Mouse (Mus musculus) embryo, embryonic 10 days (tissue): ENCODE data around the gene Rbp2.

Experiments used
- DNase-seq: peaks from one replicate; pipeline ENCODE4 v3.0.0-alpha.2; 2015; ENCODE audit warnings: low spot score

Gene Rbp2

DNA sequence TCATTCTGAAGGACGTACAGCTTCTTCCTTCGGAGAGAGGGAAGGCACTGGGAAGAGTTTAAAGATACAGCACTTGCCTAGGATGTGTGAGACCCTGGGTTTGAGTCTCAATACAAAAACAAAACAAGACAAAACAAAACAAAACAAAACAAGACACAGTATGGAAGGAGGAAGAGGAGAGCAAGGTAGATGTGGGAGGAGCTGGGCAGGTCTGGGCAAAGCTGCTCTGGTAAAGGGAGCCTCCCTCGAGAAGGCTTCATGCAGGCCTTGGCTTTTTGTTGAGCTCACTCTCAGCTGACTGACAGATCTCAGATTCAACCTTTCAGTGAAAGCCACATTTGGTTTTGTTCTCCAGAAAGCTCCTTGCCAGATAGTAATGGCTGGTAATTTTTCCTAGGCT, at the start of gene Rbp2:
Gene Rbp2 (plus strand): TSS at position 301 of the 400 bp plus-strand sequence.
- DNase-seq: no peak

DNA sequence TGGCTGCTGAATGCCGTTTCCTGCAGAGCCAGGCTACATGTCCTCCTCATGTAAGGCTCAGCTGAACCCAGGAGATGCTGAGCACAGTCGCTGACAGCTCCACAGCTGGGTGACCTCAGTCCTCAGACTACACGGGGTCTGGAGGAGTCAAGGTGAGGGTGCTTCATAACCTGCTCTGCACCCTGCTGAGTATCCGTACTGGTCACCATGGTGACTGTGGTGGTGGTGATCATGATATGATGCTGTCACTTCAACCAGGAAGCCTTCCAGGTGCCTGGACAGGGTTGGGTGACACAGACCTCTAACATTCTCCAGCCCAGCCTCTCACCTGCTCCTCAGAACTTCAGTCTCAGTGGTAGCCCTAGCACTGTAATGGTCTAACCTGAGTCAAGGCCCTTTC, 48.1 kb upstream of the Rbp2 start:
- DNase-seq: no peak

DNA sequence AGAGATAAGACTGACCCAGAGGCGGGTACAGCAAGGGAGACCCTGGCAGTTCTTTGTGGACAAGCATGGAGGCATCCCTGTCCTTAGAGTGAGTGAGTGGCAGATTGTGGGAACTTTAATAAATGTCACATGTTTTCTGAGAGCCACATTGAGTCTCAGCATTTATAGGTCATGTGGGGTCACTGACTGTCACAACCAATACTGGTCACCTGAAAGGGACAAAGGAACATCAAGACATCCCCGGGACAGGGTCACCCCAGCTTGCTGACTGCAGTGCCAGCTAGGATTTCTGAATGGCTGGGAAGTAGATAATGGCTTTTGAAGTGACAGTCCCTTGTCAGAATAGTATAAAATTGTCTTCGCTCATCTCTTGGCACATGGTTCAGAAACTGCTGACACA, 46.8 kb upstream of the Rbp2 start:
- no peak for DNase-seq

DNA sequence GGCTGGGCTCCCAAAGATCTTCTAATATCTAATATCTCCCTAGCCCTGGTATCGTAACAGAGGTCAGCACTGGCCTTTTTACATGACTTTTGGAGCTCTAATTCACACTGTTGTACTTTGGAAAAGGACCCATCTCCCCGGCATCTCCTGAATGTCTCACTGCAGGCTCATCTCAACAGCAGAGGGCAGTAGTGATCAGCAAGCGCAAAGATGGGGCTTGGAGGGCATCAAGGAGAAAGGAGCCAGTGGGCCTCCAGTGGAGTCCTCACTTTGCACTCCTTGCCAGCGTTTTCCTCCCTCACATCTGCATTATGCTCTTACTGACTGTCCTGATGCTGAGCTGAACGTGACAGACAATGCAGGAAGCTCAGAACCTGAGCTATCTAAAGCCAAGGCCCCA, 43.3 kb upstream of the Rbp2 start:
- DNase-seq: peak; percentile 72

DNA sequence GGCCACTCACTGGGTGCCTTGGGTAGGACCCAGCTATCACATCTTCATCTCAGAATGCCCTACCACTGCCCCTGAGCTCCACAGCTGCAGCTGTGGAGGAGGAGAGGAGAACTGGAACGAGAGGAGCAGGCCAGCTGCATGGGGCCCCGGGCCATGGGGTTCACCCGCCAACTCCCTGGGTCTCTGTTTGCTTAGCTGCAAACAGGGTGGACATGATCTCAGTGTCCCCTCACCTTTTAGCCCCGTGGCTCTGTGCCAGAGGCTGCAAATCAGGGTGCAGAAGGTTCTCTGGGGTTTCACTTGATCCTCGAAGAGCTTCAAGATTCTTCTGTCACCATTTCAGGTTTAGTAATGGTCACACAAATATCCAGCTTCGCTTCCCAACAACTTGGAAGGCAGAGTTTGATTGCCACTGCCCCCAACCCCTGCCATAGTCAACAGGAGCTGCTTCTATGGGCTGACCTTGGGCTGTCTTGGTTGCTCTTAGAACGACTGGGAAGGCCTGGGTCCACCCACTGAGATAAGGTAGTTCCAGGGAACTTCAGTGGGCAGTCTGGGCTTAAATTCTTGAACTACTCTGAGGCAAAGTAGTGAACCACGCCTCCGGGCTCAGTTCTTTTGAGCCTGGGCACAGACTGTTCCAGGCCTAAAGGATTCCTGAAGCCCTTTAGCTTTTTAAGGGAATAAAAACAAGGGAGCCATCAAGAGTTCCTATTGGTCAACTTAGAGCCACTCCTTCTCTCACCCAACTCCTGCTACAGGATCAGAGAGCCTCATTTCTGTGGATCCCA, 40.4 kb upstream of the Rbp2 start:
- DNase-seq: no peak

DNA sequence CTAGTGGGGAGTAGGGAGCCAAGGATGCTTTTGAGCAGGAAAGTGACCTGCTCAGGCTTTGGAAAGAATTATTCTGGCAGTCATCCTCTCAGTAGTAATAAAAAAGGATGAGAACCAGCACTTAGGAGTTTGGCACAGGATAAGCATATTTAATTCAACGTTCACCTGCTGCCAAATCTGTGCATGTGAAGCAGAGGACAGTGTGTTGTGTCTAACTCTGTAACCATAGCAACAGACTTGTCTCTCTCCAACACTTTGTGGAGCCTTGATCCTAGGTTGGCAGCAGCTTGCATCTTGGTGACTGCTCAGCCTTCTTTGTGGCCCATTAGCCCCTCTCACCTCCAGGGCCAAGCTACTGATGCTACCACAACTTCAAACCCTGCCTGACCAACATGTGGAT, 34.9 kb upstream of the Rbp2 start:
- DNase-seq: no peak

DNA sequence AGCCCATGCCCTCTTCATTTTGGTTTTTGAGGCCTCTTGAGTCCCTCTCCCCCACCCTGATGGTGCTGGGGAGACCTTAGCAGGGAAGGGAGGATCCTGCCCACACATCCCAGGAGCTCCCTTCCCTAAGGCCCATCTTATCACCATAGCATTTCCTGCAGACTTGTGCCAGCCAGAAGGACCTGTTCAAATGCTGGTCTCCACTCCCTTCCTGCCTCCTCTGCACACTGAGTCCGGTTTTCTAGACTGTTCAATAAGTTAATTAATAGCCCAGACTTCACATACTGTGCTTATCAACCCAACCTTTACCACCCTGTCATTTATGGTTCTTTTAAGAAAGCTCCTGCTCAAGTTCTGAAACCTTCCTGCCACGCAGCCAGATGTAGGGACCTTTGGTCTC, 19.2 kb upstream of the Rbp2 start:
- DNase-seq: no peak

DNA sequence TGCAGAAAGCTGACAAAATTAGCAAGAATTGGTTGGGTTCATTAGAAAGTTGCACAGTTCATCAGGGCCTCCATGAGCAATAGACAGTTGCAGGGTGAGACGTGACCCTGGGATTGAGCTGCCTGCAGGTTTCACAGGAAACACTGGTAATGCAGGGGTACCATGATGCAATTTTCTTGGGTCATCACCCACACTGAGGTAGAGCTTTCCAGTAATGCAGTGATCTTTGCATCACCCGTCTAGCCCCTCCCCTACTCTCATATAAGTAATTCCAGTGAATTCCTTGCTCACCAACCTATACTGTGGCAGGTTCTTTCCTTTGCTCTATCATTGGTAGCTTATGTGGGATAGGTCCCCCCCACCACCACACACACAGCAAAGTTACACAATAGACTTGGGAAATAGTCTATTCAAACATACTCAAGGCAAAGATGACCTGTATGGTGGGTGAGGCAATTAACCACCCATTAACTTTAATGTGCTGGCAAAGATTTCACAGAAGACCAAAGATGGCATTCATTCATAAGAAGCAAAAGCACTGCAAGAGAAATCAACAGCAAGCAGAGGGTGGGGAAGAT, 5.7 kb upstream of the Rbp2 start:
- DNase-seq: no peak

DNA sequence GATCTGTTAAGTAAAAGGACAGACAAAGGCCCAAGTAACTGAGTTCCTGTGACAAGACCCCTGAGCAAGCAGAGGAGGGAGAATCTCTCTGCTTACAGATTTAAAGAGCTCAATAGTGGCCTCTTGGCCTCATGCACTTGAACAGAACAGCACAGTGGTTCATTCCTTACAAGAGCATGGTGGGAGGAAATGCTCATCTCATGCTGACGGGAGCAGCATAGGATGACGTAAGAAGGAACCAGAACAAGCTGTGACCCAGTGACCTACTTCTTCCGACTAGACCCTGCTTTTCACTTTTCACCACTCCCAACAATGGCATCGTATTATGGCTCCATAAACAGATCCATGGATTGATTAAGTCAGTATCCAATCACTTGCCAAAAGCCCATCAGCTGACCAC, 3.7 kb upstream of the Rbp2 start:
- DNase-seq: no peak

DNA sequence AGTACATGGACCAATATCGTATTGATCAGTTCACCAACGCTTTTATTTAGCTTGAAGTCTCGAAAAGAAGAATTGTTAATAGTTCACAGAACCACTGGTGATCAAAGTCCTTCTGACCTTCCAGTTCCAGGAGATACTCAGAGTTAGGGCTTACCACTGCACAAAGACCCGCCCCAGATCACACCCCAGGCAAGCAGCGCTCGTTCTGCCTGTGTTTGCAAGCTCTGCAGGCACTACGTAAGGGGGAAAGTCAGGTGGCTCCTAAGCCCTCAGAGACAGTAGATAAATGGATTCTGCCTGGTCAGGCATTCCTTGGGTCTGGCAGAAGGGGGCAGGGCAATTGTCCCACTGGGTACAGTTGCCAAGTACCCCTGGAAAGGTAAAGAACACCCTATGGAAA, 895 bp upstream of the Rbp2 start:
- DNase-seq: no peak

DNA sequence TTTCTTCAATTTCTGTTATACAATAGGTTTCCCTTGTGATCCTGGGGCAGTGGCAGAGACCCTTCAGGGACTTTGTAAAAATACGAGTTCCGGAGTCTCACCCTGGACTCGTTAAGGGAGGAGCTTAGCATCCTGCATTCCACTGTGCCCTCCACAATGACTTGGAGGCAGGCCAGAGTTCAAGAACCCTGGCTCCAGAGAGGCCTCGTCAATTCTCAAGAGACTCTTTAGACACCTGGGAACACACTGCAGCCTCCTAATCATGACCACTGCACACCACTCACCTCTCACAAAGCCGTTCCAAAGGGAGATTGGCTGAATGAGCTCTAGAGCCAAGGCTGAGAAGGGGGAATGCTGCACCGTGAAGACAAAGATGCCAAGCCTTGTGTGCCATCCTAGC, 1.4 kb downstream of the Rbp2 start:
- no peak for DNase-seq

DNA sequence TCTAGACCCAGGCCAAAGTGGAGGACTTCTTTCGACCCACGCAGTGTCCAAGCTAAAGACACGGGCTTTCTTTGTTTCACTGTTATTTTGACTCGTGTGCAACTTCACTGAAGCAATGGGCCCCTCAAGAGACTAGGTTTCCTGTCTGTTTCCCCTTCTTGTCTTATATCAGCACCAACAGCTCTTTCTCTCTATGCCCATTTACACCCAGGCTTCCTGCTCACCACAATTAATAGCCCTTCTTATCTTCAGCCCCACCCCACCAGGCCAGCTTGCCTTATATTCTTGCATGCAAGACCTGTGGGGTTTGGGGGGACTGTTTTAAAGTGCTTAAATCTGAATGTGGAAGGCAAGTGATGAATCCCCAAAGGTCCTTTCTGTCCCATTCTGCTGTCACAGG, 3.6 kb downstream of the Rbp2 start:
- DNase-seq: no peak

DNA sequence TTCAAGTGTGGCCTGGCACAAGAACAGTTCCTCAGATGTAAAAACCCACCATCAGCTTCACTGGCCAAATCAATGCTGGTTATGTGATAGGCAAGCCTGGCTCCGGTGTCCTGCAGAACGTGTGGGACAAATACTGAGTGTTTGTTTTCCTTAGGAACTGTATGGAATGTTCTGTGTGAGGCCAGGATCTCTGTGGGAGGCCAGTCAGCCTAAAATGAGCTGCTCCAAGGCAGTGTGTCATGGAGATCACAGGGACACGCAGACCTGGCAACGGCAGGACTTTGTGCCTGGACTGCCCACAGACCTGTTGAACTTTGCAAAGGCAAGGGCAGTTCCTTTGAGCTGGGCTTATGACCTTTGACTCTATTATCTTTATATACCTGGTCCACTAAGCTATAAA, 4.2 kb downstream of the Rbp2 start:
- peak; percentile 43 for DNase-seq

DNA sequence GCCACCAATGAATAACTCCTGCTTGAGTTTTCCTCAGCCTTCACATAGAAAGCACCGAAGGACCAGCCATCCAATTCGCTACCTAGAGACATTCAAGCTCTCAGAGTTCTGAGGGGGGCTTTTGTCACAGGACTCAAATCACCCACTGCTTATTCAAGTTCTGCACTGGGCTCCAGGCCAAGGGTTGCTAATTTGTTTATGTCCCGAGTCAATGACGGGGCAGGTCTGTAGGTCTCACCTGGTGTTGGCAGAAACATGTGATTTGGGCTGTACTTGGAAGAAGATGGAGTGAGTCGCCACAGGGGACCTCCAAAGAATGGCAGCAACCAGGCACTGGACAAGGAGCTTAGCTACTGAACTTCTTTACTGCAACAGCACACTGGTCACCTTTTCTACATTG, 5.2 kb downstream of the Rbp2 start:
- no peak for DNase-seq

DNA sequence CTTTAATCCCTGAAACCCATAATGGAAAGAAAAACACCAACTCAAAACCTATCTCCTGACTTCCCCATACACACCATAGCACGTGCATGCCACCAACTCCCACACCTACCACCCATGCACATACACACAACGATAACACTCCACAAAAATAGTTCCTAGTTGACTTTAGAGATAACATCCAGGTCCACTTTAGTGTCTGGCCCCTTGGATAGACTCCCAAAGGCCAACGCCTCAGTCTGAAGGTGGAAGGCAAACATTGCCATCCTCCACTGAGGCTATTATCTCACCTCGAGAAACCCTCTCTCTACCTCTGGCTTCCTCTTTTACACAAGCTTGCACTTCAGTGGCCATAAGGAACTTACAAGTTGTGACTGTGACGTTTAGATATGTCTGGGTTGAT, 6.3 kb downstream of the Rbp2 start:
- DNase-seq: no peak

DNA sequence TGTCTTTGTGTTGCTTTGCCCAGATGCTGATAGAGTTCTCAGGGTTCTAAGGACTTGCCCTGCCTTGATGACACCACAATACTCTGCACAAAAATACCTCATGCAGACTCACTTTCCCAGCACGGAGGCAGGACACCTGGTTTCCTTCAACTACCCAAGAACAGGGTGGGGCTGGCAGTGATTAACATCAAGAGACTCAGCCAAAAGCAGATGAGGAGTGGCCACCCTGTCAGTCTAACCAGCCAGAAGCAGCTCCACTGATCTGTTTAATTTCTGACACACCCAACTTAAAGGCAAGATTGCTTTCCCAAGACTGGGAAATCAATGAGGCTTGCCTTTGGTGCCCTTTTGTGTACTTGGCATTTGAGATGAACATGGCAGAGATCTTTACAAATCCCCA, 6.9 kb downstream of the Rbp2 start:
- DNase-seq: no peak

DNA sequence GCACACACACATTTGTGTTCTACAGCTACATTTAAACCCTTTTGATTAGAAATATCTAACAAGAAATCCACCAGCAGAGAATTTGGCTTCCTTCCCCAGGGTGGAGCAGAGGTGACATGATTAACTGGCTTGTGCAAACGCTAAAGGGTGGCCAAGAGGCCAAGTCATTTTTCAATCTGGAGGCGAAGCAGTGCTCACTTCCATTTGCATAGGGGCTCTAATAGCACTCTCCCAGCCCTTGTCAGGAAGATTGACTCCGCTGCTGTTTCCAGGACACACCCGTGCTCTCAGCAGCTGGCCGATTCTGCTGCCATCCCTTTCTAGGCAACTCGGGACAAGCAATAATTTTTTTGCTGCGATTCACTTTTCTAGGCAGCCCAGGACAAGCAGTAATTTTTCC, 11.2 kb downstream of the Rbp2 start:
- peak; percentile 71 for DNase-seq

DNA sequence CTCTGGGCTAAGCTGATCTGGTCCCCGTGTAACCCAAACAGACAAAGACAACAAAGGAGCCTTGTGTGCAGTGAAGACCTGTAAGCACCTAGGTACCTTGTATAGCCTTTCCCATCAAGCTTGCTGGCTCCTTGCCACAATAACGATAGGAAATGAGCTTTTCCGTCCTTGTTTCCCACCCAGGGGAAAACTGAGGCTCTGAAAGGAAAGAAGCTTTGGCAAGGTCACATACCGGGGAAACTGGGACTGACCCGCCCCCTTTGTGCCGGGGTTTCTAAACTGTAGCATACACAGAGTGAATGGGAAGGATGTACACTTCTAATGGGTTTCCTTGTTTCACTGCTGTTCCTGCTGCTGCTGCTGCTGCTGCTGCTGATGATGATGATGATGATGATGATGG, 12.1 kb downstream of the Rbp2 start:
- no peak for DNase-seq

DNA sequence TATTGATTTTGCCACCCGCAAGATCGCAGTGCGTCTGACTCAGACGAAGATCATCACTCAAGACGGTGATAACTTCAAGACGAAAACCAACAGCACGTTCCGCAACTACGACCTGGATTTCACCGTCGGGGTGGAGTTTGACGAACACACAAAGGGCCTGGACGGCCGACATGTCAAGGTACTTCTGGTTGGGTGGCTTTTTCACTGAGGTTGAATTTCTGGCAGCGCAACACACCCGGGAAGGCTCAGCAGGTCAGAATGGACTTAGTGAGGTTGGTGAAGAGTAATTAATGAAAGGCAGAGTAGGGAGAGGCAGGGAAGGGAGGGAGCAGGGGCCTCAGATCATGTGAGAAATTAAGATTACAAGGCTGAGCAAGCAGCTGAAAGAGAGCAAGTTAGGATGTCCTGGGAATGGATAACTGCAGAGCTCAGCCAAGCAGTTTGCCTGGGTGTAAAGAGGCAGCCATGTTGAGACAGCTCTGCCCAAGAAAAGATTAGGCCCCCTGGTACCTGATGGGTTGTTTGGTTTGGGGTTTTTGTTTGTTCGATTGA, 12.9 kb downstream of the Rbp2 start:
- no peak for DNase-seq

DNA sequence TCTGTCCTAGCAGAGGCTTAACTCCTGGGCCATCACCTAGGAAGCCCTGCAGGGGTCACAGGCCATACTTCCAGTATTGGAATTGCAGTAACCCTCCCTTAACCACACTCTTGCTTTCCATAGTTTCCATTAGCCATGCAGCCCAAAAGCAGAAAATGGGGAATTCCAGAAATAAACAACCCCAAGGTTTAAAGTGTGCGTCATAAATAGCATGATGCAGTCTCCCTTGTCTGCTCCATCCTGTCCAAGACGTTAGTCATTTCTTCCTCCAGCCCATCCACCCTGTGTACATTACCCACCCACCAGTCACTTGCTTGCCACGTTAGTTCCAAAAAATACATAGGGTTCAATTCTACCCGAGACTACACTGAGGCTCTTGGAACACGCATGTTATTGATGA, 13.7 kb downstream of the Rbp2 start:
- no peak for DNase-seq

DNA sequence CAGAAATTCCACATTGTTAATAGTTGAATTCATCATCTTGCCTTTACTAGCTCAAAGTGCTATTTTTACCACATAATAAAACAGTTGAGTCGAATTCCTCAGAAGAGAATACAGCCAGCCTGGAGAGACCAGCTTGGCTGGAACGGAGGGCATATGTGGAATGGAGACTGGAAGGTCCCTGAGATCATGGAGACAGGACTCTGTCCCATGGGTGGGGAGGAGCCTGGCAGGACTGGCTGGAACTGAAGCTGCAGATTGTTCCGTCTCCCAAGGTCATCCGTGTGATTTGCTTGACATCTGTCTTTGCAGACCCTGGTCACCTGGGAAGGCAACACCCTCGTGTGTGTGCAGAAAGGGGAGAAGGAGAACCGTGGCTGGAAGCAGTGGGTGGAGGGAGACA, 21.6 kb downstream of the Rbp2 start:
- no peak for DNase-seq

DNA sequence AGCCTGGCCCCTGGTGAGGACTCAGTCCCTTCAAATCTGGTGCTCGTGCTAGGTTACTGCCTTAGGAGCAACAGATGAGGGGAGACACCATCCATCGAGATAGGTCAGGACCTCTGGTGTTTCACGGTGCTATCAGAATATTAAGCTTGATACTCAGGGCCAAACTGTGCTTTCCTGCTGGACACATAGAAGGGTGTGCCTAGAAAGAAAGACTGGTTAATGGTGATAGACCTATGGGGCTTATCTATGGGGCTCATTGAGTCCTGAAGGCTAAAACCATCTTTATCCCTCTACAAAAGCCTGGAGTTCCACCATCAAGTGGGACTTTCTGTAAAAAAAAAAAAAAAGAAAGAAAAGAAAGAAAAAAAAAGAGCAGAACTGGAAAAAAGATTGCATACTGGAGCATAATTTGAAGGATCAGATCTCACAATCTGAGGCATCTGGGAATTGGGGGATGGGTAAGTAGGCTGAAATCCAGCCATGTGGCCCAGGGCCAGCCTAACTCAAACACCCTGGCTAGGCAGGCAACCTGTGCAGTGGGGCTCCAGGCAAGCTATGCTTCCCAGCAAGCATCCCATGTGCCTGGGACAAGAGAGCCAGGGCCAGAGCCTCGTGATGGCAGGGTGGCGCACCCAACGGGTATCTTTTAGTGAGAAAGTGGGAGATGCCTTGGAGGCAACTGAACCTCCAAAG, 24.6 kb downstream of the Rbp2 start:
- no peak for DNase-seq

DNA sequence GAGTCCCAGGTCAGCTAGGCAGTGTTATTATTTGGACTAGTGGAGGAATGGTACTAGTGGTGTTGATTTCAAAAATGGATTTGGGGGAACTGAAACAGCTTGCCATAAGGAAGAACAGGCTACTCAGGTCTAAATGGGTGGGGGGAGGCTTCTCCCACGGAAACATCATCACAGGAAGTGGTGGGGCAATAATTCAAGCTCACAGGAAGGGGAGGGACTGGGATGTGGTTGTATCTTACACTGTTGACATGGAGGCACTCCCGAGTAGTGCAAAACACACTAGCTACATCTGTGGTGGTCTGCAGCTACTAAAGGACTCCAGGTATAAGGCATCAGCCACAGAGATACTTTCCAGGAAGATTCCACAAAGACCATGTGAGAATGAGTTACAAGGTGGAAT, 38.0 kb downstream of the Rbp2 start:
- DNase-seq: no peak
